Mouse (Mus musculus) megakaryocyte-erythroid progenitor cell, adult 5 weeks (primary cell): Measurements from ENCODE around the gene Calml4. TPM values are rescaled to one million over a fixed set of nuclear protein-coding genes. Genes with fewer than 3 reads are reported as not detected.

Source experiments
- polyA plus RNA-seq: library from polyadenylated mRNA; stranded (reverse); fragments of >175 nt; gene quantifications from 2 replicates; pipeline ENCODE4 v1.2.3, GENCODE M21; 2012

Calml4 gene
- polyA plus RNA-seq = 1.1 and 1.6 TPM in 2 replicates

GRCm38 (mm10) chr9:62857719-62858261, at the start of gene Calml4:
Gene Calml4, plus strand, starts transcription at chr9:62858080.

GRCm38 (mm10) chr9:62811516-62812121, 46.3 kb upstream of the Calml4 start, which contains the start of gene Fem1b:
Gene Fem1b, minus strand, starts transcription at chr9:62811934.

GRCm38 (mm10) chr9:62838506-62839171, 19.2 kb upstream of the Calml4 start, which contains the start of gene Cln6:
Gene Cln6, plus strand, starts transcription at chr9:62838785.

Other genes with a start within 250 kb of the Calml4 start
- not detected in 2 replicates for gene Itga11, start 180.3 kb upstream of the Calml4 start, polyA plus RNA-seq
- 6.2 and 7.1 TPM in 2 replicates for gene Fem1b, start 46.1 kb upstream of the Calml4 start, polyA plus RNA-seq
- 30.3 and 35.6 TPM in 2 replicates for gene Cln6, start 19.3 kb upstream of the Calml4 start, polyA plus RNA-seq
- gene Pias1, start 129.8 kb downstream of the Calml4 start, polyA plus RNA-seq = 2.0 TPM in 2 replicates